Mouse (Mus musculus) activated CD4-positive, CD25-positive, alpha-beta regulatory T cell, adult 4 months (primary cell): ENCODE measurements around the gene Gal3st3. TPM values are rescaled to one million over a fixed set of nuclear protein-coding genes. Genes with fewer than 3 reads are reported as not detected.
A peak's percentile ranks its signal among the peaks of the same experiment; 100 is the strongest.
"Not testable (repeated sequence)": the region's sequence is repeated elsewhere in the genome, so short reads cannot be mapped to it uniquely, and the experiment has no call there.

ENCODE experiments used
- ATAC-seq: one replicate; pipeline ENCODE4 v1.8.0; 2017
- polyA plus RNA-seq, 2 experiments: library from polyadenylated mRNA; unstranded; fragments of 100-300 nt; shearing (Covaris generic); gene quantifications; one replicate each; pipeline ENCODE4 v1.2.1; 2017

Gal3st3 gene
- polyA plus RNA-seq, 2 experiments from 2014 or later, result 0.13 TPM; not detected in 1

GRCm38 (mm10) chr19:5309025-5309424 lies 10.9 kb downstream of the Gal3st3 start:
- ATAC-seq, result no peak

- ATAC-seq, result no peak
These were observed 15.1 kb downstream of the Gal3st3 start for GRCm38 (mm10) chr19:5313189-5313588.

- ATAC-seq, result peak; percentile 19
These were observed 25.7 kb downstream of the Gal3st3 start for GRCm38 (mm10) chr19:5323801-5324200.

- ATAC-seq, result no peak
These were observed 29.8 kb downstream of the Gal3st3 start for GRCm38 (mm10) chr19:5327970-5328369.

GRCm38 (mm10) chr19:5334741-5335140 lies 36.6 kb downstream of the Gal3st3 start:
- ATAC-seq, result no peak

- ATAC-seq, result no peak
These were observed 37.3 kb downstream of the Gal3st3 start, which contains the start of gene Catsper1 for GRCm38 (mm10) chr19:5335441-5335840. Gene Catsper1 (plus strand): TSS chr19:5335741.

- no peak for ATAC-seq
These were observed 39.8 kb downstream of the Gal3st3 start for GRCm38 (mm10) chr19:5337975-5338374.

- no peak for ATAC-seq
These were observed 43.2 kb downstream of the Gal3st3 start for GRCm38 (mm10) chr19:5341360-5341759.

GRCm38 (mm10) chr19:5345297-5346131 lies 47.4 kb downstream of the Gal3st3 start:
- no peak for ATAC-seq

- no peak for ATAC-seq
These were observed 49.9 kb downstream of the Gal3st3 start for GRCm38 (mm10) chr19:5348064-5348463.

GRCm38 (mm10) chr19:5348526-5349501 lies 50.7 kb downstream of the Gal3st3 start:
- ATAC-seq, result peak; percentile 65

GRCm38 (mm10) chr19:5349502-5349873 lies 51.4 kb downstream of the Gal3st3 start, which contains the start of gene Cst6:
Gene Cst6 (minus strand): TSS chr19:5349574.
- ATAC-seq, result not testable (repeated sequence)

- ATAC-seq, result no peak
These were observed 55.5 kb downstream of the Gal3st3 start for GRCm38 (mm10) chr19:5353609-5354008.

GRCm38 (mm10) chr19:5356080-5356479 lies 57.9 kb downstream of the Gal3st3 start:
- no peak for ATAC-seq

Other genes starting within 250 kb of the Gal3st3 start
- gene Rin1, start 247.8 kb upstream of the Gal3st3 start, polyA plus RNA-seq, result under 1 TPM in 1 of 2 experiments, not detected in 1; 0.13 TPM
- not detected for gene Cd248, start 230.3 kb upstream of the Gal3st3 start, polyA plus RNA-seq
- gene Tmem151a, start 212.8 kb upstream of the Gal3st3 start, polyA plus RNA-seq, result not detected
- gene Yif1a, start 209.8 kb upstream of the Gal3st3 start, polyA plus RNA-seq, result 10 to 100 TPM; 49.2 to 51.1 TPM
- gene Cnih2, start 199.8 kb upstream of the Gal3st3 start, polyA plus RNA-seq, result not detected
- gene Rab1b, start 191.3 kb upstream of the Gal3st3 start, polyA plus RNA-seq, result 100 to 1,000 TPM; 118 to 143 TPM
- gene Klc2, start 179.8 kb upstream of the Gal3st3 start, polyA plus RNA-seq, result 1 to 10 TPM; 4.6 to 6.7 TPM
- gene Pacs1, start 25.2 kb upstream of the Gal3st3 start, polyA plus RNA-seq, result 10 to 100 TPM; 15.7 to 16.3 TPM
- 100 to 1,000 TPM; 299 to 359 TPM for gene Sf3b2, start 2.9 kb upstream of the Gal3st3 start, polyA plus RNA-seq
- gene Catsper1, start 37.4 kb downstream of the Gal3st3 start, polyA plus RNA-seq, result not detected
- 1 to 10 TPM; 7.8 to 7.9 TPM for gene Cst6, start 51.2 kb downstream of the Gal3st3 start, polyA plus RNA-seq
- 10 to 100 TPM; 43.7 to 51.9 TPM for gene Eif1ad, start 68.4 kb downstream of the Gal3st3 start, polyA plus RNA-seq
- 100 to 1,000 TPM; 291 to 328 TPM for gene Banf1, start 68.8 kb downstream of the Gal3st3 start, polyA plus RNA-seq
- 10 to 100 TPM; 16.7 to 34.3 TPM for gene Sart1, start 90.4 kb downstream of the Gal3st3 start, polyA plus RNA-seq
- gene Tsga10ip, start 104.2 kb downstream of the Gal3st3 start, polyA plus RNA-seq, result not detected
- 10 to 100 TPM; 50.3 to 53.6 TPM for gene Drap1, start 126.6 kb downstream of the Gal3st3 start, polyA plus RNA-seq
- gene AI837181, start 126.8 kb downstream of the Gal3st3 start, polyA plus RNA-seq, result 10 to 100 TPM; 17.6 to 18.6 TPM
- gene Fosl1, start 149.2 kb downstream of the Gal3st3 start, polyA plus RNA-seq, result not detected
- gene Ccdc85b, start 159.6 kb downstream of the Gal3st3 start, polyA plus RNA-seq, result 1 to 10 TPM; 1.1 to 1.2 TPM
- 10 to 100 TPM; 65.0 to 84.0 TPM for gene Fibp, start 162.3 kb downstream of the Gal3st3 start, polyA plus RNA-seq
- 100 to 1,000 TPM; 175 to 215 TPM for gene Ctsw, start 170.2 kb downstream of the Gal3st3 start, polyA plus RNA-seq
- gene Efemp2, start 175.6 kb downstream of the Gal3st3 start, polyA plus RNA-seq, result 1 to 10 TPM; 1.5 to 1.9 TPM
- 10 to 100 TPM; 34.3 to 39.7 TPM for gene Mus81, start 190.1 kb downstream of the Gal3st3 start, polyA plus RNA-seq
- gene Cfl1, start 192.1 kb downstream of the Gal3st3 start, polyA plus RNA-seq, result 1,000 to 10,000 TPM; 2,749 to 2,812 TPM
- under 1 TPM; 0.33 to 0.51 TPM for gene 1700020D05Rik, start 205.5 kb downstream of the Gal3st3 start, polyA plus RNA-seq
- gene Snx32, start 212.2 kb downstream of the Gal3st3 start, polyA plus RNA-seq, result 10 to 100 TPM; 16.3 to 18.4 TPM